Mouse (Mus musculus) 3T3-L1 (cell line): ENCODE results near the gene Sapcd1.

Experiments used
- DNase-seq: peaks from one replicate; pipeline ENCODE4 v3.0.0-alpha.2; 2015; ENCODE audit warnings: low read depth, low spot score

Sapcd1 gene

GRCm38 (mm10) chr17:34981690-34982180 lies 46.1 kb downstream of the Sapcd1 start, which contains the start of gene Lsm2:
TSS of gene Lsm2 (plus strand) at chr17:34981862.
- DNase-seq = peak; percentile 96

GRCm38 (mm10) chr17:34980655-34981054 lies 47.2 kb downstream of the Sapcd1 start:
- peak; percentile 87 for DNase-seq

DNA sequence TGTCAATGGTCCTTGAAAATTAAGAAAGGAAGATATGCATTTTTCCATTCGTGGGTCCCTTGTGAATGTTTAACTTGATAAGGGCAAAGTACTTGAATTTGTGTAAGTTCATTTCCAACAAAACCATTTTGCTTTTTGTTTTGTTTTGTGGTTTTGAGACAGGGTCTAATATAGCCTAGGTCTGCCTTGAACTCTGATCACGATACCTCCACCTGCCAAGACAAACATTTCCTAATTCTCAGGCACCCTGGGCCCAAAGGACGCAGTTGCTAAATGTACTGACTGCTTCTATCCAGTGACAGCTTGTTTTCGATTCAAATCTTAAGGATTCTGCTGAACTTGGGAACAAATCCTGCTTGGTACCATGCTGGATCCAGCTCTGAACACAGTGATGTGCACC lies 48.2 kb downstream of the Sapcd1 start:
- DNase-seq = no peak

GRCm38 (mm10) chr17:34978239-34978638 lies 49.6 kb downstream of the Sapcd1 start:
- no peak for DNase-seq

DNA sequence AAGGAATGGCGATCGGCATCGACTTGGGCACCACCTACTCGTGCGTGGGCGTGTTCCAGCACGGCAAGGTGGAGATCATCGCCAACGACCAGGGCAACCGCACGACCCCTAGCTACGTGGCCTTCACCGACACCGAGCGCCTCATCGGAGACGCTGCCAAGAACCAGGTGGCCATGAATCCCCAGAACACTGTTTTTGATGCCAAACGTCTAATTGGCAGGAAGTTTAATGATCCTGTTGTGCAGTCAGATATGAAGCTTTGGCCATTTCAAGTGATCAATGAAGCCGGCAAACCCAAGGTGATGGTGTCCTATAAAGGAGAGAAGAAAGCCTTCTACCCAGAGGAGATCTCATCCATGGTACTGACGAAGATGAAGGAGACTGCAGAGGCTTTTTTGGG lies 50.8 kb downstream of the Sapcd1 start:
- DNase-seq = no peak
